Mouse (Mus musculus) CH12.LX (cell line): ENCODE results near the gene Ins2.

ENCODE experiments used
- BHLHE40 ChIP-seq: IDR thresholded peaks from 2 replicates; pipeline ENCODE4 v1.6.1; 2011; ENCODE audit warnings: mild to moderate bottlenecking, low read depth, low read length, improper control_type of control experiment
- CTCF ChIP-seq, 2 experiments: IDR thresholded peaks in 1 of 2; conservative IDR thresholded peaks in 1 of 2; 2 replicates each; pipeline ENCODE4 v1.5.1; 2011 to 2012; ENCODE audit warnings: low read depth in 2 of 2, low read length in 2 of 2, improper control_type of control experiment in 1 of 2, inconsistent platforms in 1 of 2, mild to moderate bottlenecking in 1 of 2, moderate library complexity in 1 of 2
- ELF1 ChIP-seq: IDR thresholded peaks from 2 replicates; pipeline ENCODE4 v1.6.1; 2014; ENCODE audit warnings: low read depth, mild to moderate bottlenecking, inconsistent platforms, low read length, improper control_type of control experiment
- MAX ChIP-seq: IDR thresholded peaks from 2 replicates; pipeline ENCODE4 v1.6.1; 2011; ENCODE audit warnings: low read length, improper control_type of control experiment
- POLR2A ChIP-seq: IDR thresholded peaks from 2 replicates; pipeline ENCODE4 v1.6.1; 2011; ENCODE audit warnings: low read depth, mild to moderate bottlenecking, improper control_type of control experiment, low read length
- RAD21 ChIP-seq: IDR thresholded peaks from 2 replicates; pipeline ENCODE4 v1.6.1; 2011; ENCODE audit warnings: low read depth, mild to moderate bottlenecking, low read length, improper control_type of control experiment, moderate library complexity
- SIN3A ChIP-seq: IDR thresholded peaks from 2 replicates; pipeline ENCODE4 v1.6.1; 2012; ENCODE audit warnings: low read length, improper control_type of control experiment, inconsistent platforms
- SMC3 ChIP-seq: IDR thresholded peaks from 2 replicates; pipeline ENCODE4 v1.6.1; 2011; ENCODE audit warnings: low read depth, low read length, improper control_type of control experiment
- TBP ChIP-seq: conservative IDR thresholded peaks from 2 replicates; pipeline ENCODE4 v1.6.1; 2011; ENCODE audit warnings: low read depth, low read length, improper control_type of control experiment
- TCF12 ChIP-seq: IDR thresholded peaks from 2 replicates; pipeline ENCODE4 v1.6.1; 2014; ENCODE audit warnings: low read depth, mild to moderate bottlenecking, inconsistent platforms, low read length, improper control_type of control experiment
- UBTF ChIP-seq: IDR thresholded peaks from 2 replicates; pipeline ENCODE4 v1.6.1; 2012; ENCODE audit warnings: low read depth, mild to moderate bottlenecking, inconsistent platforms, low read length, improper control_type of control experiment, moderate library complexity
- USF2 ChIP-seq: conservative IDR thresholded peaks from 2 replicates; pipeline ENCODE4 v1.6.1; 2011; ENCODE audit warnings: low read depth, low read length, improper control_type of control experiment

DNA sequence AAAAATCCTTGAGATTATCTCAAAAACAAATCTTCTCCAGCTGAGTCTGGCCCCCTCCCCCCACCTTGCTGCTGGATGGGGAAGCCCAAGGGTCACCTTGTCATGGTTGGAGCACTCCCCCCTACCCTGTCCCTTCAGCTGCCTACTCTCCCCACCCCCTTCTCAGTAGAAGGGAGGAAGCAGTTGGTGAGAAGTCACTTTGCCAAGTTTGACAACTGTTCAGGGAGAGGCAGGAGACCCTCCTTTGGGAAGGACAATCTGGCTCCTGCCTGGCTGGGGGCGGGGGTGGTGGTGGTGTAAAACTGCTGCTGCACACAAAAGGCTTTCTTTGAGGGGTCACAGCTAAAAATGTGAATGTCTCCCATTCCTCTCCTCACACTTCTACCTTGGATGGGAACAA lies 74.9 kb downstream of the Ins2 start:
- TF ChIP-seq MAX (no peak), BHLHE40 (no peak), CTCF (conservative IDR thresholded peaks at IDR 0.05 in 1 of 2, IDR thresholded peaks at IDR 0.05 in 1 of 2; ENCODE audit: low read depth in 2 of 2, low read length in 2 of 2) (no peak), SMC3 (no peak), TCF12 (no peak), POLR2A (no peak), ELF1 (no peak), UBTF (no peak), RAD21 (no peak), USF2 (no peak), SIN3A (no peak), TBP (no peak)
